Mouse (Mus musculus): ENCODE data around the gene Pik3r5.

GRCm38 (mm10) chr11:68427083-68427570 is 4.8 kb upstream of the Pik3r5 start:
- TF ChIP-seq E2F4 (IDR thresholded peaks at IDR 0.05; ENCODE audit: insufficient replicate concordance, low read depth, low read length) (no peak), CTCF (conservative IDR thresholded peaks at IDR 0.05 in 1 of 2, IDR thresholded peaks at IDR 0.05 in 1 of 2; ENCODE audit: low read depth in 2 of 2, low read length in 2 of 2) (no peak), EP300 (IDR thresholded peaks at IDR 0.05; ENCODE audit: low read length) (no peak)

Data from CH12.LX (cell line).